Mouse (Mus musculus) limb, embryonic 14.5 days (tissue): ENCODE data around the gene Adar. TPM values are rescaled to one million over a fixed set of nuclear protein-coding genes. Genes with fewer than 3 reads are reported as not detected.
"Not testable (repeated sequence)": the region's sequence is repeated elsewhere in the genome, so short reads cannot be mapped to it uniquely, and the experiment has no call there.

Source experiments
- ATAC-seq: fragments of 200-750 bp; cut with Nextera tagmentation; 2 replicates; pipeline ENCODE4 v1.8.0; 2017; ENCODE audit warnings: low read depth, moderate number of reproducible peaks, moderate TSS enrichment; ENCODE audit not compliant: low FRiP score
- DNase-seq: peaks from one replicate; pipeline ENCODE4 v3.0.0-alpha.2; 2015; ENCODE audit warnings: low spot score
- H3K27ac ChIP-seq: fragments of 300-500 bp; sonication (generic); replicated peaks from 2 replicates; pipeline ENCODE4 v1.5.1; 2014; ENCODE audit warnings: low read depth, mild to moderate bottlenecking, low read length, moderate library complexity, mixed read lengths
- H3K27me3 ChIP-seq: fragments of 300-500 bp; sonication (generic); 2 replicates; pipeline ENCODE4 v1.6.1; 2014; ENCODE audit warnings: low read length, mixed read lengths; ENCODE audit not compliant: control insufficient read depth, insufficient read depth
- H3K36me3 ChIP-seq: fragments of 300-500 bp; sonication (generic); 2 replicates; pipeline ENCODE4 v1.6.1; 2014; ENCODE audit warnings: mild to moderate bottlenecking, low read length, moderate library complexity, mixed read lengths; ENCODE audit not compliant: control insufficient read depth, insufficient read depth
- H3K4me1 ChIP-seq: fragments of 300-500 bp; sonication (generic); 2 replicates; pipeline ENCODE4 v1.6.1; 2014; ENCODE audit warnings: antibody characterized with exemption, low read length, mixed read lengths; ENCODE audit not compliant: control insufficient read depth, insufficient read depth
- H3K4me2 ChIP-seq: fragments of 300-500 bp; sonication (generic); replicated peaks from 2 replicates; pipeline ENCODE4 v1.6.1; 2014; ENCODE audit warnings: low read depth, mild to moderate bottlenecking, low read length, moderate library complexity; ENCODE audit not compliant: severe bottlenecking
- H3K4me3 ChIP-seq: fragments of 300-500 bp; sonication (generic); replicated peaks from 2 replicates; pipeline ENCODE4 v1.5.1; 2014; ENCODE audit warnings: low read length
- H3K9ac ChIP-seq: fragments of 300-500 bp; sonication (generic); 2 replicates; pipeline ENCODE4 v1.6.1; 2014; ENCODE audit warnings: mild to moderate bottlenecking, low read depth, low read length, moderate library complexity; ENCODE audit not compliant: severe bottlenecking
- H3K9me3 ChIP-seq: fragments of 300-500 bp; sonication (generic); 2 replicates; pipeline ENCODE4 v1.6.1; 2016; ENCODE audit warnings: low read length; ENCODE audit not compliant: control insufficient read depth
- POLR2A ChIP-seq: fragments of 200-500 bp; IDR thresholded peaks from 2 replicates; pipeline ENCODE4 v1.8.0; 2012; ENCODE audit warnings: inconsistent platforms, mild to moderate bottlenecking, moderate library complexity, borderline replicate concordance; ENCODE audit not compliant: insufficient read depth, insufficient read length; ENCODE audit errors: extremely low read depth
- WGBS: fragments of 180-500 bp; shearing (Covaris S2); extraction: QIAGEN DNeasy Blood & Tissue Kit; methylation state at CpG from one replicate; pipeline ENCODE4 v1.1.7; 2014; 5-methylcytosine and 5-hydroxymethylcytosine counted together
- polyA plus RNA-seq, 2 experiments: library from polyadenylated mRNA; depleted of rRNA in 1 of 2; stranded (reverse) in 1 of 2; unstranded in 1 of 2; fragments of >200 nt; fragmentation: Nextera tagmentation in 1 of 2; extraction: Ambion mirVana in 1 of 2; gene quantifications; 2 replicates each; pipeline versions ENCODE4 v1.2.1 to v1.2.3; 2012 to 2014

Gene Adar
- polyA plus RNA-seq, 2 experiments: 10.8 to 29.3 TPM

DNA sequence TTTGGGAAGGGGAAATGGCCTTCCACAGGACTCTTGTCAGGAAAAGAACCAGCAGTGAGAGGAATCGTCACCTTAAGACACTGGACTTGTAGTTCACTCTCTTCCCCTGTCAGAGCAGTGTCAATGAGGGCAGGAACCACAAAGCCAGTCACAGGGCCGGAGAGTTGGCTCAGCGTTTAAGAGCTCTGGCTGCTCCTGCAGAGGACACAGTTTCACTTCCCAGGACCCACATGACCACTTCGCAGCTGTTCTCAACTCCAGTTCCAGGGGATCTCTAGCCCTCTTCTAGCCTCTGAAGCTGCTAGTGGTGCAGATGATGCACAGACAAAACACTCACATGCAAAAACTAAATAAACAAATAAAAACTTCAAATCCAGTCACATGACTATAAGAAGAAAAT is 81.5 kb downstream of the Adar start:
- no peak for ATAC-seq
- DNase-seq: no peak
- Histone ChIP-seq H3K4me3 (no peak overlapping the region), H3K36me3 (no peaks in the 10 kb centered on the region), H3K4me2 (no peak overlapping the region), H3K4me1 (no peaks in the 10 kb centered on the region), H3K27ac (no peak overlapping the region), H3K9ac (no peak overlapping the region), H3K9me3 (no peaks in the 10 kb centered on the region), H3K27me3 (no peaks in the 10 kb centered on the region)
- 35% methylated on average over 4 of the region's 4 CpGs for WGBS
- no peak for TF ChIP-seq POLR2A

DNA sequence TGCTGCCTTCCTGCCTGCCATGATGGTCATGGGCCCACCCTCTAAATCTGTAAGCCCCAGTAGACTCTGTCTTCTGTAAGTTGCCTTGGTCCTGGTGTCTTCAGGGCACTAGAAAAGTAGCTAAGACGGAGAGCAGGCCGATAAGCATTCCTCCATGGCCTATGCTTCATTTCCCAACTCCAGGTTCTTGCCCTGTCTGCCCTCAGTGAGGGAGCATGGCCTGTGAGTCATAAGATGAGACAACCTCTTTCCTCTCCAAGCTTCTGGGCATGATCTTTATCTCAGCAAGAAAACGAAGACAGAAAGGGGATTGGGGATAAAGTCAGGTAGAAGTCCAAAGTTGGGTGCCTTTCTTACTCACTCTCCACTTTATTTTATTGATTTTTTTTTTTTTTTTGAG is 83.7 kb downstream of the Adar start:
- no peak for ATAC-seq
- H3K27ac ChIP-seq: no peak overlapping the region

DNA sequence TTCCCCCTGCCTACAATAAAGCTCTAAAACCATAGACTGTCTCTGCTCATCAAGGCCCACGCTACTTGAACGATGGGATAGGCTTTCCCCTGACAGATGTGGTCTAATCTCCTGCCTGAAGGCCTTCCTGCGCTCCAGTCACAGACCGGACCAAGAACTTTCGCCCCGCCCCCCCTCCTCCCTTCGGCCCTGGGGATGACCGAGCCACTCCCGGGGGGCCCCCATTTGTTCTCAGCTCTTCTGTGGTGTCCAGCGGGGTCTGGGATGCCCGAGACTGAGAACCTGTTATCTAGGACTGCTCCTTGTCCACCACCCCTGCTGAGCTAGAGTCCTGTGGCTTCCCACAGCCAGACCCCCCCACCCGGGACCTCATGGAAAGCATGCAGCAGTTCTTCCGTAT is 84.7 kb downstream of the Adar start:
- ATAC-seq (no peak), DNase-seq (no peak)
- TF ChIP-seq POLR2A: no peak
- Histone ChIP-seq H3K27me3 (no peaks in the 10 kb centered on the region), H3K9me3 (no peaks in the 10 kb centered on the region), H3K4me2 (no peak overlapping the region; the same call in 1 of the 2 replicates), H3K4me1 (no peaks in the 10 kb centered on the region), H3K36me3 (no peaks in the 10 kb centered on the region), H3K9ac (no peak overlapping the region), H3K27ac (no peak overlapping the region), H3K4me3 (no peak overlapping the region)
- 5% methylated on average over 13 of the region's 13 CpGs for WGBS

More for the DNA sequence above, 83.7 kb downstream of the Adar start:
- TF ChIP-seq POLR2A: no peak
- H3K36me3 ChIP-seq: no peaks in the 10 kb centered on the region
- H3K4me3 ChIP-seq: no peak overlapping the region
- H3K27me3 ChIP-seq: no peaks in the 10 kb centered on the region
- H3K9ac ChIP-seq: no peak overlapping the region
- no peak for DNase-seq
- WGBS: 79% methylated on average over 3 of the region's 3 CpGs
- H3K9me3 ChIP-seq: no peaks in the 10 kb centered on the region
- H3K4me2 ChIP-seq: no peak overlapping the region
- no peaks in the 10 kb centered on the region for H3K4me1 ChIP-seq

DNA sequence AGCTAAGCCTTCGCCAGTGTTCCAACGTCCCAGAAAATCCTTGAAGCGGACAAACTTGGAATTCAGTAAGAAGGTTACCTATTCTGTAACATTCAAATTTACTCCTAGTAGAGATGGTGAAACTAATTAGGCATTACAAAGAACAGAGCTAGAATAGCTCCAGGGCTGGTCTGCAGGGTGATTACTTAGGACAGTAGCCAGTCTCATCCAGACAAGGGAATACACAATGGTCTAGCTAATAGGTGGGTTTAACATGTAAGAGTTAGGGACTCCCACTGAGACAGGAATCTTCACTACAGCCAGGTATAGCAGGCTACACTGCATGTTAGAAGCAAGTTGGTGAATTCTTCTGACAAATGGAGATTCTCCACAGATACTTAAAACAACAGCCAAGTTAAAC is 85.3 kb downstream of the Adar start:
- H3K4me2 ChIP-seq, H3K27me3 ChIP-seq, DNase-seq, H3K27ac ChIP-seq, H3K9ac ChIP-seq, H3K36me3 ChIP-seq, H3K4me3 ChIP-seq, H3K4me1 ChIP-seq, H3K9me3 ChIP-seq, ATAC-seq: not testable (repeated sequence)
- WGBS: 53% methylated on average over 3 of the region's 3 CpGs

DNA sequence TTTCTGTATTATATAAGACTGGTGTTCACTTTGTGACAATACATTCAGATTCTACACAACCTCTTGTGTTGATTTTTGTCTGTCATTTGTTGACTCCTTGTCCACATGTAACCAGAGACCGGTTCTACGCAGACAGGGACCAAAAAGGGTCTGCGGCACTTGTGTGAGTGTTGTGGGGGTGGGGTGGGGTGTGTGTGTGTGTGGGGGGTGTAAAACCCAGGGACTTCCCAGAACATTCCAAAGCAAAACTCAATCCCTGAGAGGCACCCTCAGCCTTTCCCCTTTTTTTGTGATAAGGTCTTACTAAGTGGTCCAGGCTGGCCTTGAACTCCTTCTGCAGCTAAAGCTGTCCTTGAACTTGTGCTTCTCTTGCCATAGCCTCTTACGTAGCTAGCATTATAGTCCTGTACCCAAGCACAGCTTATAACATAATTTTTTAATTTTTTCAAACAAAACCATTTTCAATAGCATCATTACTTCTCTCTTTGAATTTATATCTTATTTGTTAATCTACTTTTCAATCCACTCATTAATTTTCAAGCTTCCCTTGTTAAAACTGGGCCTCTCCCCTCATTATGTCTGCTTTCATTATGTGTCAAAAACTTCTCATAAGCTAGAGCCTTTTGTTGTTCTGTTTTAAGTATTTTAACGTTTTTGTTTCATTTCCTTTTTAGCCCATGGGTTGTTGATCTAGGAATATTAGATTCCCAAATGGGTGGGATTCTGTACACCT is 86.1 kb downstream of the Adar start:
- Histone ChIP-seq H3K4me3 (no peak overlapping the region), H3K36me3 (no peaks in the 10 kb centered on the region), H3K4me1 (no peaks in the 10 kb centered on the region), H3K4me2 (no peak overlapping the region), H3K9ac (no peak overlapping the region), H3K27me3 (no peaks in the 10 kb centered on the region), H3K27ac (no peak overlapping the region), H3K9me3 (no peaks in the 10 kb centered on the region)
- ATAC-seq (no peak), DNase-seq (no peak)
- WGBS: 61% methylated on average over 5 of the region's 5 CpGs
- TF ChIP-seq POLR2A: no peak

DNA sequence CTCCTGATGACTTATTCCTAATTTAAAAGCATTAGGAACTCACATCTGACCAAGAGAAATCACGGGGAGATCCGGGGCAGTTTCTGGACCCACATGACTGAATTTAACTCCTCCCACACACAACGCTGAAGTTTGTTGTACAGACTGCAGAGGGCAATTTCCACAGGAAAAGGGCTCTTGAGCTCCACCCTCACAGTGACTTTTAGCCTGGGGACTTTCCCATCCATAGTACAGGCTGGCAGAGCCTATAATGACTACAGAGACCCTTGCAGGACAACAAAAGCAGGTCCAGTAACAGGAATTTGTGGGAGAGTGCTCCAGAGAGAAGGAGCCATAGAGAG is 86.7 kb downstream of the Adar start:
- no peak overlapping the region for H3K27ac ChIP-seq
- H3K4me2 ChIP-seq: no peak overlapping the region
- DNase-seq (no peak), ATAC-seq (no peak)
- no peak overlapping the region for H3K9ac ChIP-seq
- WGBS: 18% methylated on average over 3 of the region's 3 CpGs
- no peaks in the 10 kb centered on the region for H3K36me3 ChIP-seq
- TF ChIP-seq POLR2A: no peak
- H3K4me1 ChIP-seq: no peaks in the 10 kb centered on the region
- H3K27me3 ChIP-seq: no peaks in the 10 kb centered on the region
- no peaks in the 10 kb centered on the region for H3K9me3 ChIP-seq
- no peak overlapping the region for H3K4me3 ChIP-seq
